Mouse (Mus musculus): ENCODE measurements around the gene Ncoa5. TPM values are rescaled to one million over a fixed set of nuclear protein-coding genes. Genes with fewer than 3 reads are reported as not detected.

Gene Ncoa5
- polyA plus RNA-seq, 1 experiment from 2014 or later: 144 TPM

Other genes with a start within 250 kb of the Ncoa5 start
- 11.5 and 13.0 TPM in 2 replicates for gene Snx21, start 249.0 kb downstream of the Ncoa5 start, polyA plus RNA-seq (2016; fragmentation: Nextera tagmentation; extraction: Ambion mirVana)
- gene Acot8, start 230.0 kb downstream of the Ncoa5 start, polyA plus RNA-seq (2016; fragmentation: Nextera tagmentation; extraction: Ambion mirVana): 13.2 and 13.7 TPM in 2 replicates
- 10.2 and 10.7 TPM in 2 replicates for gene Zswim3, start 229.8 kb downstream of the Ncoa5 start, polyA plus RNA-seq (2016; fragmentation: Nextera tagmentation; extraction: Ambion mirVana)
- 21.4 and 25.7 TPM in 2 replicates for gene Zswim1, start 212.2 kb downstream of the Ncoa5 start, polyA plus RNA-seq (2016; fragmentation: Nextera tagmentation; extraction: Ambion mirVana)
- gene Spata25, start 206.3 kb downstream of the Ncoa5 start, polyA plus RNA-seq (2016; fragmentation: Nextera tagmentation; extraction: Ambion mirVana): not detected in 2 replicates
- 85.8 and 88.3 TPM in 2 replicates for gene Ctsa, start 202.0 kb downstream of the Ncoa5 start, polyA plus RNA-seq (2016; fragmentation: Nextera tagmentation; extraction: Ambion mirVana)
- 4.2 and 4.6 TPM in 2 replicates for gene Neurl2, start 201.4 kb downstream of the Ncoa5 start, polyA plus RNA-seq (2016; fragmentation: Nextera tagmentation; extraction: Ambion mirVana)
- 39.0 and 40.4 TPM in 2 replicates for gene Pltp, start 177.2 kb downstream of the Ncoa5 start, polyA plus RNA-seq (2016; fragmentation: Nextera tagmentation; extraction: Ambion mirVana)
- gene Pcif1, start 155.6 kb downstream of the Ncoa5 start, polyA plus RNA-seq (2016; fragmentation: Nextera tagmentation; extraction: Ambion mirVana): 92.9 and 96.3 TPM in 2 replicates
- gene Zfp335, start 123.1 kb downstream of the Ncoa5 start, polyA plus RNA-seq (2016; fragmentation: Nextera tagmentation; extraction: Ambion mirVana): 18.3 and 19.1 TPM in 2 replicates
- gene Mmp9, start 94.1 kb downstream of the Ncoa5 start, polyA plus RNA-seq (2016; fragmentation: Nextera tagmentation; extraction: Ambion mirVana): 3.6 and 4.4 TPM in 2 replicates
- 5.6 and 6.2 TPM in 2 replicates for gene Slc12a5, start 74.1 kb downstream of the Ncoa5 start, polyA plus RNA-seq (2016; fragmentation: Nextera tagmentation; extraction: Ambion mirVana)
- 2.7 and 4.8 TPM in 2 replicates for gene Cd40, start 20.8 kb upstream of the Ncoa5 start, polyA plus RNA-seq (2016; fragmentation: Nextera tagmentation; extraction: Ambion mirVana)
- not detected in 2 replicates for gene 1700025C18Rik, start 55.9 kb upstream of the Ncoa5 start, polyA plus RNA-seq (2016; fragmentation: Nextera tagmentation; extraction: Ambion mirVana)
- 10.6 and 11.4 TPM in 2 replicates for gene Cdh22, start 200.0 kb upstream of the Ncoa5 start, polyA plus RNA-seq (2016; fragmentation: Nextera tagmentation; extraction: Ambion mirVana)